Mouse (Mus musculus): ENCODE measurements around the gene Notch3. TPM values are rescaled to one million over a fixed set of nuclear protein-coding genes. Genes with fewer than 3 reads are reported as not detected.

The Notch3 gene
- polyA plus RNA-seq, 1 experiment from 2014 or later: 8.6 TPM

DNA sequence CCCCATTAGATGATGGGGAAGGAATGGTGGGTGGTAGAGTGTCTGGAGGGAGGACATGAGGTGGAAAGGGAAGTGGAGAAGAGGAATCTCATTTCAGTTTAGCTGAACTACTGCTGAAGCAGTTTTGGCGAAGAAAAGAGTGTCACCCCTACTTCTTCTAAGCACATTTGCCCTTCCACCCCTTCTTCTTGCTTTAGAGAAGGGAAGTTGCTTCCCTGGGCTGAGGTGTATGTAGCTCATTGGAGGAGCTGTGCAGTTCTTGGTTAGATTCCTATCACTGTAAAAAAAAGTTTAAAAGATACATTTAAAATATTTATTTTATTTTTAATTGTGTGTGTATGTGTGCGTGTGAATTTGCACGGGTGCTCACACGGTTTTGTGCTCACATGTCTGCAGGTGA lies 10.3 kb upstream of the Notch3 start:
- no peak overlapping the region for H3K27ac ChIP-seq (ENCODE audit: low read length)
- 87% methylated on average over 4 of the region's 4 CpGs for WGBS
- H3K4me3 ChIP-seq (ENCODE audit: low read length): no peak overlapping the region
- H3K9me3 ChIP-seq (replicated peaks; ENCODE audit: control insufficient read depth, low read length): no peaks in the 10 kb centered on the region
- H3K36me3 ChIP-seq (ENCODE audit: control insufficient read depth, insufficient read depth): no peaks in the 10 kb centered on the region
- no peak overlapping the region for H3K4me2 ChIP-seq (ENCODE audit: low read depth, low read length)
- H3K27me3 ChIP-seq (ENCODE audit: control insufficient read depth, insufficient read depth, low read length): no peaks in the 10 kb centered on the region
- ATAC-seq (replicated peaks; ENCODE audit: extremely low read depth, insufficient read depth, low FRiP score): no peak
- peaks cover 10% of the 10 kb centered on the region; the same call in 1 of the 2 replicates for H3K4me1 ChIP-seq (ENCODE audit: control insufficient read depth, insufficient read depth, low read length)
- H3K9ac ChIP-seq (ENCODE audit: low read length): no peak overlapping the region

DNA sequence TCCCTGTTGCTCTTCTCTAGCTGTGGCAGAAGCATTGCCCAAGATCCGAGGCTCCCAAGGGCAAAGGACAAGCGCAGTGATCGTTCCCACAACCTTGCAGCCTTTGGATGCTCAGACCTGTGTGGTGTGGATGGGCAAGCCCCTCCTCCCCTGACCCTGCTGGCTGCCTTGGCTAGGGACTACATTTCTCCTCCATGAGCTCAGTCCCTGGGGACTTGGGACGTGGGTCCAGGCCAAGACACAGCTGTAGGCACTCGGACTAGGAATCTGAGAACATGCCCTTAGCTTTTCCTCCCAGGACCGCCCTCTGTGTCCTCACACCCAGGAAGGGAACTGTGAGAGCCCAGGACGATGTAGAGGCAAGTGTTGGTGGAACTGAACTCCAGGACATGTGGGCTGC lies 6.5 kb upstream of the Notch3 start:
- Histone ChIP-seq H3K9ac (ENCODE audit: low read length) (no peak overlapping the region), H3K4me1 (ENCODE audit: control insufficient read depth, insufficient read depth, low read length) (peaks cover 6% of the 10 kb centered on the region; the same call in 1 of the 2 replicates), H3K27ac (ENCODE audit: low read length) (peak overlapping the region; percentile 21; the same call in 1 of the 2 replicates), H3K27me3 (ENCODE audit: control insufficient read depth, insufficient read depth, low read length) (no peaks in the 10 kb centered on the region), H3K9me3 (replicated peaks; ENCODE audit: control insufficient read depth, low read length) (no peaks in the 10 kb centered on the region), H3K36me3 (ENCODE audit: control insufficient read depth, insufficient read depth) (no peaks in the 10 kb centered on the region), H3K4me3 (ENCODE audit: low read length) (no peak overlapping the region), H3K4me2 (ENCODE audit: low read depth, low read length) (no peak overlapping the region)
- peak; percentile 79 for ATAC-seq (replicated peaks; ENCODE audit: extremely low read depth, insufficient read depth, low FRiP score)
- WGBS: 46% methylated on average over 7 of the region's 7 CpGs

DNA sequence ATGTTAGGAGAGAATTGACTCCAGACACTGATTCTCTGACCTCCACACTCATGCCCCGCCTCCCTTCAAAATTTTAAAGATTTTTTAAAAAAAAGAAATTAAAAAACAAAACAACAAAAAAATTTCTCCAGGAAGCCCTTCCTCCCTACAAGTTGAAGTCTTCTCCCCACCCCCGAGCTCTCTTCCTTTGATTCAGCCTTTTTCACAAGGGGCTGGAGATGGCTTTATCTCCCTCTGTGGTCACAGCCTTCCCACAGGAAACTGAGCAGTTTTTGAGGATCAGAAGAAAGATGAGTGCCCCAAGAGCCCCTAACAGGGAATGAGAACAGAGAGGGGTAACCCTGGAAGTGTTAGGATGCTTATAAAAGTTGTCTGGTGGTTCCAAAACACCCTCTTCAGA lies 5.8 kb upstream of the Notch3 start:
- 62% methylated on average over 2 of the region's 2 CpGs for WGBS
- Histone ChIP-seq H3K4me3 (ENCODE audit: low read length) (no peak overlapping the region), H3K27me3 (ENCODE audit: control insufficient read depth, insufficient read depth, low read length) (no peaks in the 10 kb centered on the region), H3K27ac (ENCODE audit: low read length) (peak overlapping the region; percentile 21; the same call in 1 of the 2 replicates), H3K4me1 (ENCODE audit: control insufficient read depth, insufficient read depth, low read length) (peaks cover 6% of the 10 kb centered on the region; the same call in 1 of the 2 replicates), H3K4me2 (ENCODE audit: low read depth, low read length) (no peak overlapping the region), H3K9ac (ENCODE audit: low read length) (no peak overlapping the region), H3K36me3 (ENCODE audit: control insufficient read depth, insufficient read depth) (no peaks in the 10 kb centered on the region), H3K9me3 (replicated peaks; ENCODE audit: control insufficient read depth, low read length) (no peaks in the 10 kb centered on the region)
- ATAC-seq (replicated peaks; ENCODE audit: extremely low read depth, insufficient read depth, low FRiP score): no peak

DNA sequence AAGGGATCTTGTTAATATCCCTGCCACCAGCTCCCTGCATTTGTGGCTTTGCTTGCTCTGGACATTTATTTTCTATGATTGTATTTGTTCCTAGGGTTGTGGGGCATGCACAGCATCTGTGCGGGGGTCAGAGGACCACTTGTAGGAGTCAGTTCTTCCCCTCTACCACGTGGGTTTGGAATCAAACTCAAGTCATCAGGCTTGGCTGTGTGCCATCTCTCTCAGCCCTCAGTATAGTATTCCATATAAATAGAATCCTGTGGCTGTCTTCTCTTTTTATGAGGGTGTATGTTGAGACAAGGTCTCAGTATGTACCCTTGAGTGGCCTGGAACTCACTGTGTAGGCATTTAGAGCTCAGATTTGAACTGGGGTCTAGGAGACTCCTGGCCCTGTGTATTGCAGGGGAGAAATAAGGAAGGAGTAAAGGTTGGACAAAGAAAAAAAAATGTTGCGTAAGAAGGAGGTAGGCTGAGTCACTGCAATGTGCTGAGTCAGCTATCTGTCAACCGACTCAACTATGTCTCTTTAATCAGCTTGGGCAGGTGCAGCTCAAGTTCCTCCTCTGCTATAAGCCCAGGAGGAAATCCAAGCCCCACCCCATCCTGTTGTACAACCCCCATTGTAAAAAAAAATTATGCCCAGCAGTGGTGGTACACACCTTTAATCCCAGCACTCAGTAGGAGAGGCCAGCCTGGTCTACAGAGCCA lies 3.0 kb upstream of the Notch3 start:
- H3K4me2 ChIP-seq (ENCODE audit: low read depth, low read length): no peak overlapping the region
- 45% methylated on average over 4 of the region's 4 CpGs for WGBS
- no peaks in the 10 kb centered on the region for H3K27me3 ChIP-seq (ENCODE audit: control insufficient read depth, insufficient read depth, low read length)
- no peak for ATAC-seq (replicated peaks; ENCODE audit: extremely low read depth, insufficient read depth, low FRiP score)
- no peaks in the 10 kb centered on the region for H3K36me3 ChIP-seq (ENCODE audit: control insufficient read depth, insufficient read depth)
- no peak overlapping the region for H3K27ac ChIP-seq (ENCODE audit: low read length)
- peaks cover 8% of the 10 kb centered on the region; the same call in 1 of the 2 replicates for H3K4me1 ChIP-seq (ENCODE audit: control insufficient read depth, insufficient read depth, low read length)
- H3K9ac ChIP-seq (ENCODE audit: low read length): no peak overlapping the region
- H3K4me3 ChIP-seq (ENCODE audit: low read length): no peak overlapping the region
- no peaks in the 10 kb centered on the region for H3K9me3 ChIP-seq (replicated peaks; ENCODE audit: control insufficient read depth, low read length)

DNA sequence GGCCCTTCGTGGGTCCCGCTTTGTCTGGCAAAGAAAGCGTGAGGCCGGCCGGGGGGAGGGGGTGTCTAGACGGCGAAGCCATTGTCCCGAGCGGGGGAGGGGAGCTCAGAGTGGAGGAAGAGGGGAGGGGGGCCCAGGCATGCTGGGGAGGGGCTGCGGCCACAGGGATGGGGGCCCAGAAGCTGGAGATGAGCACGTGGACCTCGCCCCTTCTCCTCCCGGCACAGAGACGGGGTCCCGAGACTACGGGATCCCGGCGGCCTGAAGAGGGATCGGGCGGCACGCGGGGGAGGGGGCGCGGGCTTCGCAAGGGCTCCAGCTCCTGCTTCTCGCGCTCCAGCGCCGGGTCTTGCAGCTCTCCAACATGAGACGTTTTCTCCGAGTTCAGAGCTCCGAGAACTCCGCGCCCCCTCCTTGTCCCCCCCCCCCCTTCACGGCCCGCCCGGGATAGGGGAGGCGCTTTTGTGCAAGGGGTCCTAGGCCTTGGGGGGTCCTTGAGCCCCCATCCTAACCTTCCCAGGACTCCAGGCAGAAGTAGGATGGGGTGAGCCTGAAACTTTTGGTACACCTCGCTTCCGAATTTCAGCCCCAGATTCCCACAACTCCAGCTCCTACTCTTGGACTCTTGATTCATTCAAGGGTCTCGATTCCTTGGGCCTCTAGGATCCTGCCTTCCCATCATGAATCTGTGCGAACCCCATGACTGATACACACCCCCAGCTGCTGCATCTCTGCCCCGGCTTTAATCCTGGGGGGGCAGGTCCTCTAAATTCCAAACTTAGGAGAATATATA lies 653 bp downstream of the Notch3 start:
- no peaks in the 10 kb centered on the region; the same call in 1 of the 2 replicates for H3K27me3 ChIP-seq (ENCODE audit: control insufficient read depth, insufficient read depth, low read length)
- peak; percentile 10; the same call in 1 of the 2 replicates for ATAC-seq (replicated peaks; ENCODE audit: extremely low read depth, insufficient read depth, low FRiP score)
- no peaks in the 10 kb centered on the region for H3K36me3 ChIP-seq (ENCODE audit: control insufficient read depth, insufficient read depth)
- H3K27ac ChIP-seq (ENCODE audit: low read length): peak overlapping the region; percentile 75
- under 1% methylated on average over 32 of the region's 43 CpGs for WGBS
- H3K4me3 ChIP-seq (ENCODE audit: low read length): peak overlapping the region; percentile 67
- H3K9me3 ChIP-seq (replicated peaks; ENCODE audit: control insufficient read depth, low read length): no peaks in the 10 kb centered on the region
- peaks cover 20% of the 10 kb centered on the region for H3K4me1 ChIP-seq (ENCODE audit: control insufficient read depth, insufficient read depth, low read length)
- H3K4me2 ChIP-seq (ENCODE audit: low read depth, low read length): peak overlapping the region; percentile 87
- H3K9ac ChIP-seq (ENCODE audit: low read length): peak overlapping the region; percentile 78

DNA sequence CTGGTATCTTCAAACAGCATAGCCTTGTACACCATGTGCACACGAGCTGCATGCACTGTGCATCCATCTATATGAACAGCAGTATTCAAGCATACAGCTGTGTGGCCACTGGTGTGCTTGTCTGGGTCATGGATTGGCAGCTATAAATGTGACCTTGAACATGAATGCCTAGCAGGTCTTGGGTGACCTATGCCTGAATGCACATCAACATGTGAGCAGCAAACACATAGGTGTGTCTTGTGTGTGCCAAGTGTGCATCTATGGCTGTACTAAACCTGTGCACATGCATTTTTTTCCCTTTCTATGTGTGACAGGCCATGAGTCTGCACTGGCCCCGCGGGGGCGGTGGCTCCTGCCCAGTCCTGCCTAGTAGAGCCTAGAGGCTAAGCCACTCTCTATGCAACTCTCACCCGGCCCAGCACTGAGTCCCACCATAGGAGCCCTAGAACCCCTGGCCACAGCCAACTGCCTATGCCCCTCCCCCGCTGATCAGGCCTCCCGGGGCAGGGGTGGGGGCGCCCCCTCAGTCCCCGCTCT lies 1.3 kb downstream of the Notch3 start:
- Histone ChIP-seq H3K4me1 (ENCODE audit: control insufficient read depth, insufficient read depth, low read length) (peaks cover 20% of the 10 kb centered on the region), H3K9ac (ENCODE audit: low read length) (peak overlapping the region; percentile 78), H3K4me3 (ENCODE audit: low read length) (peak overlapping the region; percentile 67), H3K36me3 (ENCODE audit: control insufficient read depth, insufficient read depth) (no peaks in the 10 kb centered on the region), H3K4me2 (ENCODE audit: low read depth, low read length) (peak overlapping the region; percentile 87), H3K27me3 (ENCODE audit: control insufficient read depth, insufficient read depth, low read length) (no peaks in the 10 kb centered on the region; the same call in 1 of the 2 replicates), H3K9me3 (replicated peaks; ENCODE audit: control insufficient read depth, low read length) (no peaks in the 10 kb centered on the region), H3K27ac (ENCODE audit: low read length) (peak overlapping the region; percentile 75)
- peak; percentile 49 for ATAC-seq (replicated peaks; ENCODE audit: extremely low read depth, insufficient read depth, low FRiP score)
- WGBS: 7% methylated on average over 9 of the region's 9 CpGs

DNA sequence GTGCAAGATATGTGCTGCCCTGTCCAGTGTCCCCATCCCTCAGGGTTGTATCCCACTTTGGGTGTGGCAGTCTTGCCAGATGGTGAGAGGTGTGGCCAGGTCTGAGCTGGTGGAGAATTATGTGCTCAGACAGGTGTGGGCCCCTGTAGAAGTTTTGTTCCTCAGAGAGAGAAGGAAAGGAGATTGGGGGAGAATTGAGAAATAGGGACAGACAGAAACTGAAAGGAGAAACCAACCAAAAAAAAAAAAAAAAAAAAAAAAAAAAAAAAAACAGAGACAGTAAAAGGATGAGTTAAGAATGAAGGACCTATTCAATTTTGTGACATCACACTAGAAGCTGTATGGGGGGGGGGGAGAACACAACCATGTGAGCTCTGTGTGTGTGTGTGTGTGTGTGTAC lies 1.9 kb downstream of the Notch3 start:
- H3K9me3 ChIP-seq (replicated peaks; ENCODE audit: control insufficient read depth, low read length): no peaks in the 10 kb centered on the region
- no peaks in the 10 kb centered on the region; the same call in 1 of the 2 replicates for H3K27me3 ChIP-seq (ENCODE audit: control insufficient read depth, insufficient read depth, low read length)
- no peak overlapping the region for H3K9ac ChIP-seq (ENCODE audit: low read length)
- H3K4me1 ChIP-seq (ENCODE audit: control insufficient read depth, insufficient read depth, low read length): peaks cover 18% of the 10 kb centered on the region
- no peak overlapping the region; the same call in 1 of the 2 replicates for H3K4me3 ChIP-seq (ENCODE audit: low read length)
- H3K4me2 ChIP-seq (ENCODE audit: low read depth, low read length): peak overlapping the region; percentile 87
- no peaks in the 10 kb centered on the region for H3K36me3 ChIP-seq (ENCODE audit: control insufficient read depth, insufficient read depth)
- peak overlapping the region; percentile 75 for H3K27ac ChIP-seq (ENCODE audit: low read length)
- ATAC-seq (replicated peaks; ENCODE audit: extremely low read depth, insufficient read depth, low FRiP score): no peak

DNA sequence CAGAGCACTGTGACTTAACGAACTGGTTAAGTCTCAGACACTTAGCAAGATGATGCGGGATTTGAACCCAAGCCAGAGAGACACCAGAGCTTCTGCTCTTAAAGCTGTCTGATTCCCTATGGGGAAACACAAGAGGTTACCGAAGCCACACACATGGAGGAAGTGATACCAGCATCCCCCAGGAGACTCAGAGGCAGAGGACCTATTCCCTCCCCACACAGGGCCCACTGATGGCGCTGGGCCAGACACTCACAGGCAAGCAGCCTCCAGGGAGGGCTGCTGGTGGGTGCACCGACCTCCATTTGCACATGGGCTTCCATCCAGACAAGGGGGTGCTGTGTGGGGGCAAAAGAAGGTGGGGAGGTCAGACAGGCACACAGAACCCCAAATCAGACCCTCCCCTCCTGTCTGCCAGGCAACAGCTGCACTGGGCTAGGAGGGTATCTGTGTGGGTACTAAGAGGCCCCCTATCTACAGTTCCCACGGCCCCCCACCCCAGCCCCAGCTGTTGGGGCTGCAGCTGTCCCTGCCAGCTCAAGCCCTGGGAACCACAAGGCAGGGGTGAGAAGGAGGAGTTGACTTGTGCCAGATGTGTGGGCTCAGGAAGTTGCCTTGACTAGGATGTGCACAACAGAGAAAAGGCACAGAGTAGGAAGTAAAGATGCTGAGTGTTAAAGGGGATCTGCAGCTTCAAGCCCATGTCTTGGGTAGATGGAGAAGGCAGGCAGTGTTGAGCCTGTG lies 2.6 kb downstream of the Notch3 start:
- Histone ChIP-seq H3K4me2 (ENCODE audit: low read depth, low read length) (peak overlapping the region; percentile 96; the same call in 1 of the 2 replicates), H3K4me3 (ENCODE audit: low read length) (no peak overlapping the region; the same call in 1 of the 2 replicates), H3K36me3 (ENCODE audit: control insufficient read depth, insufficient read depth) (no peaks in the 10 kb centered on the region), H3K9ac (ENCODE audit: low read length) (no peak overlapping the region), H3K27ac (ENCODE audit: low read length) (peak overlapping the region; percentile 8), H3K4me1 (ENCODE audit: control insufficient read depth, insufficient read depth, low read length) (peaks cover 14% of the 10 kb centered on the region), H3K27me3 (ENCODE audit: control insufficient read depth, insufficient read depth, low read length) (no peaks in the 10 kb centered on the region; the same call in 1 of the 2 replicates), H3K9me3 (replicated peaks; ENCODE audit: control insufficient read depth, low read length) (no peaks in the 10 kb centered on the region)
- ATAC-seq (replicated peaks; ENCODE audit: extremely low read depth, insufficient read depth, low FRiP score): peak; percentile 37
- WGBS: 44% methylated on average over 6 of the region's 6 CpGs
